Comparison of ENCODE assay signal across 14 mouse cellular contexts in genomic region chr7:78794571-78795092, GRCm38 (mm10). TPM values are rescaled to one million over a fixed set of nuclear protein-coding genes. Genes with fewer than 3 reads are reported as not detected.
A peak's percentile ranks its signal among the peaks of the same experiment; 100 is the strongest.
DNase-seq lines count a peak whose midpoint lies in the region; ATAC-seq and TF ChIP-seq lines count a peak whose summit lies in the region.
"Had no signal": no experiment of that assay in that cellular context is flagged by ENCODE, and none has a peak within 500 bp of the region (broad histone marks: within the 10 kb centered on the region; RNA-seq: fewer than 3 reads in every experiment).

No protein-coding gene starts in this region.

- peak overlapping the region; percentile 67 for H3K27ac ChIP-seq in heart, adult 2 months
- 0 out of 2 replicates have a peak overlapping the region, but pooled peaks have one; percentile 17 for H3K27ac ChIP-seq in embryonic facial prominence, embryonic 14.5 days (replicated peaks; ENCODE audit: low read depth, low read length)
- H3K27ac ChIP-seq in liver, embryonic 13.5 days, result peak overlapping the region; percentile 73
- H3K27ac ChIP-seq in kidney, embryonic 14.5 days (ENCODE audit: low read depth, low read length), result no peak overlapping the region
- H3K27ac ChIP-seq: embryonic facial prominence, embryonic 12.5 days; hindbrain, embryonic 14.5 days had no signal

- ATAC-seq in embryonic facial prominence, embryonic 14.5 days (ENCODE audit: low read depth), result peak; percentile 9; the same call in 1 of the 2 replicates
- ATAC-seq in liver, embryonic 13.5 days (ENCODE audit: low read depth), result peak; percentile 42
- no peak for ATAC-seq in kidney, embryonic 14.5 days (ENCODE audit: low FRiP score, low TSS enrichment)
- ATAC-seq: Patski had no signal

- DNase-seq in heart, adult 2 months, result peak in 1 of 2 experiments; percentile 31
- DNase-seq in heart, postnatal 25 days (ENCODE audit: low spot score), result no peak
- DNase-seq in embryonic facial prominence, embryonic 14.5 days (ENCODE audit: low spot score), result peak; percentile 43
- DNase-seq in heart, adult 9 months (ENCODE audit: low spot score in 2 of 2), result peak; percentile 17 to 33
- no peak for DNase-seq in liver, embryonic 13.5 days
- DNase-seq in thymus, postnatal 36 days, result no peak
- DNase-seq in urinary bladder, postnatal 10 days (ENCODE audit: low spot score), result no peak
- DNase-seq: cerebellum, adult 9-11 months; kidney, adult 9 months; layer of hippocampus, adult 9-11 months had no signal

- no peaks in the 10 kb centered on the region for H3K79me2 ChIP-seq in heart, adult 2 months (replicated peaks; ENCODE audit: control insufficient read depth, insufficient read depth, low read length)

- H3K4me1 ChIP-seq in heart, adult 2 months (ENCODE audit: control insufficient read depth, insufficient read depth, low read length), result peaks cover 7% of the 10 kb centered on the region
- no peaks in the 10 kb centered on the region for H3K4me1 ChIP-seq in embryonic facial prominence, embryonic 14.5 days (ENCODE audit: control insufficient read depth, insufficient read depth, low read length)
- H3K4me1 ChIP-seq in liver, embryonic 13.5 days (replicated peaks), result peaks cover 67% of the 10 kb centered on the region
- H3K4me1 ChIP-seq in kidney, embryonic 14.5 days (ENCODE audit: control insufficient read depth, insufficient read depth, low read length), result no peaks in the 10 kb centered on the region
- H3K4me1 ChIP-seq: embryonic facial prominence, embryonic 12.5 days had no signal

- H3K36me3 ChIP-seq in heart, adult 2 months (ENCODE audit: control insufficient read depth, insufficient read depth, low read length), result no peaks in the 10 kb centered on the region
- H3K36me3 ChIP-seq in embryonic facial prominence, embryonic 14.5 days (ENCODE audit: control insufficient read depth, insufficient read depth, low read length), result peaks cover 34% of the 10 kb centered on the region
- peaks cover 38% of the 10 kb centered on the region for H3K36me3 ChIP-seq in liver, embryonic 13.5 days
- H3K36me3 ChIP-seq in kidney, embryonic 14.5 days (ENCODE audit: control insufficient read depth, insufficient read depth, low read length), result peaks cover 31% of the 10 kb centered on the region

- H3K27me3 ChIP-seq in heart, adult 2 months (ENCODE audit: control insufficient read depth, insufficient read depth, low read length), result no peaks in the 10 kb centered on the region
- H3K27me3 ChIP-seq in embryonic facial prominence, embryonic 14.5 days (replicated peaks; ENCODE audit: control insufficient read depth, insufficient read depth, low read length), result no peaks in the 10 kb centered on the region
- no peaks in the 10 kb centered on the region for H3K27me3 ChIP-seq in liver, embryonic 13.5 days
- no peaks in the 10 kb centered on the region for H3K27me3 ChIP-seq in kidney, embryonic 14.5 days (ENCODE audit: control insufficient read depth, insufficient read depth, low read length)
- H3K27me3 ChIP-seq: embryonic facial prominence, embryonic 12.5 days; Patski had no signal

- H3K9ac ChIP-seq in heart, adult 2 months (ENCODE audit: low read depth, low read length), result no peak overlapping the region; the same call in 1 of the 2 replicates
- no peak overlapping the region for H3K9ac ChIP-seq in embryonic facial prominence, embryonic 14.5 days (ENCODE audit: low read depth, low read length)
- H3K9ac ChIP-seq in liver, embryonic 13.5 days, result peak overlapping the region; percentile 43
- H3K9ac ChIP-seq in kidney, embryonic 14.5 days (ENCODE audit: low read depth, low read length), result no peak overlapping the region
- H3K9ac ChIP-seq: embryonic facial prominence, embryonic 12.5 days; hindbrain, embryonic 14.5 days had no signal

- intact Hi-C loops in heart, adult 2 months (cut with DNase I), result loop anchor here (5.0 kb wide), 1 partner anchor 288 kb away; no protein-coding TSS in a partner anchor
- intact Hi-C loops in heart, postnatal 25 days (cut with DNase I), result loop anchor here (2.0 to 10.0 kb wide), 2 partner anchors 52 to 290 kb away; partner anchors contain the start of gene Det1

- WGBS in heart, adult 2 months, result 19% methylated on average over 6 of the region's 6 CpGs
- 56% methylated on average over 6 of the region's 6 CpGs for WGBS in embryonic facial prominence, embryonic 14.5 days
- WGBS in liver, embryonic 13.5 days (ENCODE audit: insufficient replicate concordance), result 60% methylated on average over 6 of the region's 6 CpGs
- WGBS in kidney, embryonic 14.5 days, result 71% methylated on average over 6 of the region's 6 CpGs

- H3K4me2 ChIP-seq in embryonic facial prominence, embryonic 14.5 days (ENCODE audit: low read depth, low read length), result no peak overlapping the region
- H3K4me2 ChIP-seq in liver, embryonic 13.5 days, result no peak overlapping the region
- H3K4me2 ChIP-seq in kidney, embryonic 14.5 days (replicated peaks; ENCODE audit: low read depth, low read length), result no peak overlapping the region
- H3K4me2 ChIP-seq: embryonic facial prominence, embryonic 12.5 days; hindbrain, embryonic 14.5 days had no signal

- H3K9me3 ChIP-seq in embryonic facial prominence, embryonic 14.5 days (ENCODE audit: control insufficient read depth, low read length), result no peaks in the 10 kb centered on the region
- H3K9me3 ChIP-seq in liver, embryonic 13.5 days (replicated peaks), result no peaks in the 10 kb centered on the region
- H3K9me3 ChIP-seq in kidney, embryonic 14.5 days (ENCODE audit: control insufficient read depth, low read length), result no peaks in the 10 kb centered on the region
- H3K9me3 ChIP-seq: embryonic facial prominence, embryonic 12.5 days had no signal

- TF ChIP-seq EP300 in heart, adult 2 months (IDR thresholded peaks at IDR 0.05; ENCODE audit: insufficient read depth, low read depth, low read length), result 0 out of 2 replicates have a peak, but pooled peaks have one; percentile 35

- no peak for TF ChIP-seq CTCF in heart, adult 2 months (IDR thresholded peaks at IDR 0.05)

- no peak for TF ChIP-seq POLR2A in heart, adult 2 months (IDR thresholded peaks at IDR 0.05; ENCODE audit: insufficient read depth, low read depth, low read length)

- H3K4me3 ChIP-seq in heart, adult 2 months, result no peak overlapping the region
- H3K4me3 ChIP-seq in embryonic facial prominence, embryonic 14.5 days (ENCODE audit: low read depth, low read length), result no peak overlapping the region
- H3K4me3 ChIP-seq in liver, embryonic 13.5 days (replicated peaks), result no peak overlapping the region
- no peak overlapping the region for H3K4me3 ChIP-seq in kidney, embryonic 14.5 days (ENCODE audit: low read length)
- H3K4me3 ChIP-seq: embryonic facial prominence, embryonic 12.5 days had no signal

RNA-seq across cellular contexts. Expression of gene Mrpl46, which starts 11.3 kb away (rescaled TPM):
- 10 to 100 TPM; 48.6 to 52.0 TPM for total RNA-seq in heart, adult 2 months (2021)
- 27.4 and 31.7 TPM in 2 replicates for polyA plus RNA-seq in heart, adult 2 months (2012; rRNA removed)
- 10 to 100 TPM; 53.9 to 54.8 TPM for total RNA-seq in heart, postnatal 25 days (2021)
- polyA plus RNA-seq in embryonic facial prominence, embryonic 14.5 days (2014; fragmentation: Nextera tagmentation; extraction: Ambion mirVana), result 57.3 and 57.5 TPM in 2 replicates
- 62.5 and 63.4 TPM in 2 replicates for polyA plus RNA-seq in liver, embryonic 13.5 days (2015; fragmentation: Nextera tagmentation; extraction: Ambion mirVana)
- polyA plus RNA-seq in kidney, embryonic 14.5 days (2014; fragmentation: Nextera tagmentation; extraction: Ambion mirVana), result 71.8 and 85.4 TPM in 2 replicates

RNA-seq across cellular contexts. Expression of gene Mrps11, which starts 11.7 kb away (rescaled TPM):
- 10 to 100 TPM; 40.5 to 40.6 TPM for total RNA-seq in heart, adult 2 months (2021)
- polyA plus RNA-seq in heart, adult 2 months (2012; rRNA removed), result 38.0 and 50.0 TPM in 2 replicates
- total RNA-seq in heart, postnatal 25 days (2021), result 10 to 100 TPM; 47.3 to 48.0 TPM
- polyA plus RNA-seq in embryonic facial prominence, embryonic 14.5 days (2014; fragmentation: Nextera tagmentation; extraction: Ambion mirVana), result 59.2 and 66.2 TPM in 2 replicates
- 54.2 and 57.5 TPM in 2 replicates for polyA plus RNA-seq in liver, embryonic 13.5 days (2015; fragmentation: Nextera tagmentation; extraction: Ambion mirVana)
- polyA plus RNA-seq in kidney, embryonic 14.5 days (2014; fragmentation: Nextera tagmentation; extraction: Ambion mirVana), result 83.5 and 112 TPM in 2 replicates

RNA-seq across cellular contexts. Expression of gene Det1, which starts 52.4 kb away (rescaled TPM):
- 10 to 100 TPM; 13.2 to 13.8 TPM for total RNA-seq in heart, adult 2 months (2021)
- 14.6 and 18.3 TPM in 2 replicates for polyA plus RNA-seq in heart, adult 2 months (2012; rRNA removed)
- 10 to 100 TPM; 12.1 to 13.9 TPM for total RNA-seq in heart, postnatal 25 days (2021)
- 15.6 and 17.7 TPM in 2 replicates for polyA plus RNA-seq in embryonic facial prominence, embryonic 14.5 days (2014; fragmentation: Nextera tagmentation; extraction: Ambion mirVana)
- polyA plus RNA-seq in liver, embryonic 13.5 days (2015; fragmentation: Nextera tagmentation; extraction: Ambion mirVana), result 10.1 and 10.6 TPM in 2 replicates
- 19.6 and 23.3 TPM in 2 replicates for polyA plus RNA-seq in kidney, embryonic 14.5 days (2014; fragmentation: Nextera tagmentation; extraction: Ambion mirVana)

RNA-seq across cellular contexts. Expression of gene Ntrk3, which starts 56.8 kb away (rescaled TPM):
- 1 to 10 TPM; 1.4 to 1.8 TPM for total RNA-seq in heart, adult 2 months (2021)
- 4.8 and 9.1 TPM in 2 replicates for polyA plus RNA-seq in heart, adult 2 months (2012; rRNA removed)
- total RNA-seq in heart, postnatal 25 days (2021), result 1 to 10 TPM; 1.6 to 1.9 TPM
- 8.2 and 10.5 TPM in 2 replicates for polyA plus RNA-seq in embryonic facial prominence, embryonic 14.5 days (2014; fragmentation: Nextera tagmentation; extraction: Ambion mirVana)
- polyA plus RNA-seq in liver, embryonic 13.5 days (2015; fragmentation: Nextera tagmentation; extraction: Ambion mirVana), result 0.20 TPM in 2 replicates
- 4.6 and 5.1 TPM in 2 replicates for polyA plus RNA-seq in kidney, embryonic 14.5 days (2014; fragmentation: Nextera tagmentation; extraction: Ambion mirVana)

Comparison
In these comparisons a context has a peak if more than half of its experiments do, and no peak if none do; other contexts are left out.
1. DNase-seq: peak in embryonic facial prominence, embryonic 14.5 days (single experiment) and heart, adult 9 months (2 of 2); none in heart, postnatal 25 days (single experiment), liver, embryonic 13.5 days (single experiment), thymus, postnatal 36 days (0 of 2) and urinary bladder, postnatal 10 days (single experiment).